Mouse (Mus musculus): ENCODE results near the gene Hhat.

Gene Hhat

DNA sequence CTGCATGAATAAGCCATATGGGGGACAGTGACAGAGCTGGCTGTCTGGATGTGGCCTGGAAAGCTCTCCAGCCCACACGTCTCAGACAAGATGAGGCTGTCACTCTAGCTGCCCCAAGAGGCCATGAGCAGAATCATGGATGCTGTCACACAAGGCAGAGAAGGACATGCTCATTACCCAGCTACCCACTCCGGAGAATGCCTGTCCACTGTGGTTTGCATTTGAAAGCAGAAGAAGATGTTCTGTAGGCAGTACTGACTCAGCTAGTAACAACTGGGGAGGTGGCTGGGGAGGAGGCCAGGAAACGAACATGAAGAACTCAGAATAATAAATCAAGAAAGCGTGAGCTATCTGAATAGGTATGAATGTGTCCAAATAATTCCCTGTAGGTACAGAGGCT, 215.5 kb downstream of the Hhat start:
- in situ Hi-C loops (cut with MboI) = no loop called here

- in situ Hi-C loops (cut with MboI) = no loop called here
Observed at GRCm38 (mm10) chr1:192550561-192550960, 220.5 kb downstream of the Hhat start.

GRCm38 (mm10) chr1:192546843-192547242, 224.2 kb downstream of the Hhat start:
- in situ Hi-C loops (cut with MboI) = no loop called here

GRCm38 (mm10) chr1:192544901-192545300, 226.1 kb downstream of the Hhat start:
- in situ Hi-C loops (cut with MboI) = no loop called here

DNA sequence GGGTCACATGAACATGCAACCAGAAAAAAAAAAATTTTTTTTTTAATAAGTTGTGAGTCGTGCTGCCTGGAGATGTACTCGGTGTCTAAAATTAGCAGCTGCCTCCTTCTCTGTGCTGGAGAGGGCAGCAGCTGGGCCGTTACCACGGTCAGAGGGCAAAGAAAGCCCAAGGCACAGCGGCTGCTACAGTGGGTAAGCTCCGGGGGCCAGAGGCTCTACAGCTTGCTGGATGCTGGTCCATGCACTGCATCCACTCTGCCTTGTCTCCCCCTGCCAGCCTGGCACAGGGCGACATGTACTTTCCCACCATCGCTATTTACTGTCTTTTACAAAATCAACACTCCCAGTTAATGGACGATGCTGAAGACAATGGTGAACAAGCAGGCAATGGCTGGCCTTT, 226.9 kb downstream of the Hhat start:
- in situ Hi-C loops (cut with MboI) = no loop called here

DNA sequence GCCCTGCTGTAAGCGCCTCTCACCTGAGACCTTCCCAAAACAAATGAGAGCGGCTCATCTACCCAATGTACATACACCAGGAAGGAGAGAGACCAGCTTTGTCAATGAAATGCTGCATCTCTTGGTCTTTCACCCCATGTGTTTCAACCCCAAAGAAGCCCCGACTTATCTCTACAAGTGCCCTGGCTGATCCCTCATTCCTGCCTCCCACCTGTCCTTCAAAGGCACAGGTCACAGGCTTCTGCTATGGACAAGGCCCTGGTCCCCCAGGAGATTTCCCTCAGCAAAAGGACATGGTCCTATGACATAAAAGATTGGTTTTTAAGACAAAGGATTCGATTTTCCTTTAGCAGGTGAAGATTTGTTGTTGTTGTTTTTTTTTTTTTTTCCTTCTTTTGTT, 227.3 kb downstream of the Hhat start:
- in situ Hi-C loops (cut with MboI) = no loop called here

DNA sequence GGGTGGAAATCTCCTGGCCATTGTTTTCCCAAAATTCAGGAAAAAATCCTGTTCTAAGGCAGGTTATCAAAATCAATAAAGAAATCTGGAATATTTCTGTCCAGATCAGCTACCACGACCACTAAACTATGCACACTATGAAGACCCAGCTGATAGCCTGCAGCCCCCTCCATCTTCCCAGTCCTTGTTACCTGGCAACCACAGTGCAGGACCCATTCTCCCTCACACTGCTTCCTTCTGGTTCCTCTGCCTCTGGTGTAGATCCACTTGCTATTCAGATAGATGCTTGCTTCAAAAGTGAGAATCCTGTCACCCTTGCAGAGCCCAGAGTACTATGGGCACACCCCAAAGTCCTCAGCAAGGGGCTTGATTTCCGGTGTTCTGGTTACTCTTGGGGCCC, 228.9 kb downstream of the Hhat start:
- in situ Hi-C loops (cut with MboI) = no loop called here

- in situ Hi-C loops (cut with MboI) = no loop called here
Observed at GRCm38 (mm10) chr1:192537169-192537568, 233.9 kb downstream of the Hhat start.

- in situ Hi-C loops (cut with MboI) = no loop called here
Observed at GRCm38 (mm10) chr1:192536440-192536839, 234.6 kb downstream of the Hhat start.

GRCm38 (mm10) chr1:192533016-192533415, 238.0 kb downstream of the Hhat start:
- in situ Hi-C loops (cut with MboI) = no loop called here

DNA sequence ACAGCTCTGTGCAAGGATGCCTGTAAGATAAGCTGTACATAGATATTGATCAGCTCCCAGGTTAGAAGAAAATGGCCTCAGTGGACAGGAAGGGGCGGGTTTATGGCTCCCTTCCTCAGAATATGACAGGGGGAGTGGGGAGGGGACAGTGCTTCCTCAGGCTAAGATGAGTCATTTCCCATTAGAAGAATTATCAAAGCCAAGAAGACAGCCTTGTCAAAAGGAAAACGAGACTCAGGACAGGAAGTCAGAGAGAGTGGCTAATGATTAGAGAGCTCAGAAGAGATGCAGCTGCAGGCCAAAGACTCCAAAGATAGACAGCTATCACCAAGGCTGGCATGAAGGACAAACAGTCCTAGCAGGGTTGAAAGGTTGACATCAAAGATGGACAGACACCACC, 238.8 kb downstream of the Hhat start:
- in situ Hi-C loops (cut with MboI) = no loop called here

DNA sequence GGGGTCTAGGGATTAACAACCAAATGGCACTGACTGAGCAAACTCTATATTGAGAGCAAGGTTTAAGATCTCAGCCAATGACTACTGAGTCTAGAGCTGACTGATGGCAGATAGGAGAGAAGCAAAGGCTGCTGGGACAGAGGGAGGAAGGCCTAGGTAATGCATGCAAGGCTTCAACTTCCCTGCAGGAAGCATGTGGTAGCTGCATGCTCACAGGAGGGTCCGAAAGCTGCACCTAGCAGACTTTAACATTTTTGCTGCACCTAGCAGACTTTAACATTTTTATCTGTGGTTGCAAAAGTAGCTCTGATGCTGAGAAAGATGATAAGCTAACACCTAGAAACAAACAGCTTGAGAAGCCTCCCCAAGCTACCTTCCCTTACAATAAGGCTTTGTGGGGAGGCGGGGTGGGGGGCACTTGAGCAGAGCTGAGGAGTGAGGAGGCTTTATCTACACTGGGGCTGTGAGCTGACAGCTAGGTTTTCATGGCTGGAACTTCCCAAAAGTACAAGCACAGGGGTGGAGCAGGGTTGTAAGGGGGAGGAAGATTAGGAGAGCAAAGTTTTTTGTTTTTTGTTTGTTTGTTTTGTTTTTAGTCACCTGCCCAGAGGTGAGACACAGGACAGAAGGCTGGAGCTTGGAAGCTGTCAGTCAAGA, 239.4 kb downstream of the Hhat start:
- in situ Hi-C loops (cut with MboI) = no loop called here

- in situ Hi-C loops (cut with MboI) = no loop called here
Observed at GRCm38 (mm10) chr1:192525711-192526350, 245.2 kb downstream of the Hhat start.

DNA sequence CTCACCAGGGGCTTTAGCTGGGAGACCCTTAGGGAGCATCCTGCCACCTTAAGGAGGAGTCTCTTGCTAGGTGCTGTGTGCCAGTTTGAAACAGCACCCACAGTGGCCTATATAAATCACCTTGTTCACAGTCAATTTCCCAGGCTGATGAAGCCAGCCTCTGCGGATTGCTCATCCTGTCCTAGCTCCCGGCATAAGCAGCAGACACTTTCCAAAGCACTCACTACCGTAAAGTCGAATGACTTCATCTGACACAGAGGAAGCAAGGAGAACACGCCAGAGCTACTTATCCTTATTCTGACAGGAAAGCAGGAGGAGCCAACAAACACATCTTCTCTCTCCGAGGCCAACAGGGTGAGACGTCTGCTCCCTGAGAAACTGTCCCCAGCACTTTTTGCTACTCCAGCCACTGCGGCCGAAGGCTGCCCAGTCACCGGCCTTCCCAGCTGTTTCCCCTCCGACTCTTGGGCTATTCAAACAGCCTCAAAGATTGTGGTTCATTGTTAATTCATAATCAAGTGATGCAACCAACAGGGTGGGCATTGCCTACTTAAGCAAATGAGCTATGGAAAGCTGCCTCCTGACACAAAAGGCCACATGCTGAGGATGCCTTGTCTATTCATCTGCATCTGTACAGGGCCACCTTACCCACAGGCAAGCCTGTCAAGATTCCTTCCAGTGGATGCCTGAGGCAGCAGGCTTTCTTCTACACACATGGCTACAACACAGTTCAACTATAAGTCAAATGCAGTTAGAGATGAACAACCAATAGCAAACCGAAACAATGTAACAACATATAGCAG, 248.4 kb downstream of the Hhat start:
- in situ Hi-C loops (cut with MboI) = no loop called here

DNA sequence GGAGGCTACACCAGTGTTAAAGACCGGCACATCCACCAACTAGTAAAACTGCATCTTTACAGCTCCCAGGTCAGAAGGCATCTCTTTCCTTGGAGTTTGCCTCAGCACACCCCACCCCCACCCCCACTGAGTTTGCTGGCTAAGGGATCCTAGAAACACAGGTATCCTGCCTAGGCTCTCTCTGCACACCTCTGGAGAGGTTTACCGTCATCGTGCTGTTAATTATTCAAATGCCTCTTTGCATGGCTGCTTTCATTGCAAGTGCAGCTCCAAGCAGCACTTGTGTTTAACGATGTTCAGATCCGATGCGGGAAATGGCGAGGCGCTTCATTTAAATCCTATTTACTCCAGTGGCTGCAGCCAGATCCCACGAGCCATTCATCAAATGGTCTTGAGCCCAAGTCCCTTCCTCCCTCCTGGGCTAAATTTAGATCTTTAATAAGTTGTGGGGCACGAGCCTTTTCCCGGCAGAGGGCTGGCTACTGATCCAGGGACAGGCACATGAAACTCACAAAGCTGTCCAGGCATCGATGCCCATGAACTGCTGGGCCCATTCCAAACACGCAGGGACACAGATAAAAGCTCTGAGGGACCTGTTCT, 250.1 kb downstream of the Hhat start:
- in situ Hi-C loops (cut with MboI) = no loop called here

DNA sequence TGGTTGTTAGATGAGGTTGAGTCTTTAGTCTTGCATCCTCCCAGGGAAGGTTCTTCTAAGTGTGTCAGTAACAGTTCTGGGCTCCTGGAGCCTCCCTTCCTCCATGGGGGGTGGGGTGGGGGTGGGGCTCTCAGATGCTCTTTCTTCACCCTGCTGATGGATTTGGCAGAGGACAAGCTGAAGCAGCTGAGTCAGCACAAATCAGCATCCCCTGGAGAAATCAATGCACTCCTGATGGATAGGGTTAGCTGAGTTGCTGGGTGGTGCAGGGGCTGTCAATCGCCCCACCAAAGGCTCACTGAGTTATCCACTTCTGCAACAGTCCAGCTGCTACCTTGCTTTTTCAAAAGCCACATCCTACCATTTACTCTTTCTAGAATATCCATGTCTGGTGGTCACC, 251.3 kb downstream of the Hhat start:
- in situ Hi-C loops (cut with MboI) = no loop called here

DNA sequence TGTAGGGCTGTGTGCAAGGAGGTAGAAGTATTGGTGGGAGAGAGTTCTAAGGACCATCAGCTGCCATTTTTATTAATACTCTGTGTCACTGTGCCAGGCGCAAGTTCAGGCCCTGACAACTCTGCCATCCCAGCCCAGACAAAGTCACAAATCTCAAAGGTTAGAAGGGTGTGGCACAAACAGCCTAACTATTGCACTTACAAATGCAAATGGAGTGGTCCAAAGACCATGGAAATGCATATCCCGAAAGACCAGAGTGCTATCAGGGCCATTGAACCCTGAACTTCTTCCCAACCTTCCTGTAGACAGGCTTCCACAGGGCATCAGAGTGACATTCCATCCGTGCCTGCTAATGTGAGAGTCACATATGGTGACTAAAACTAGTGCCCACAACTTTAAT, 255.7 kb downstream of the Hhat start:
- in situ Hi-C loops (cut with MboI) = no loop called here

DNA sequence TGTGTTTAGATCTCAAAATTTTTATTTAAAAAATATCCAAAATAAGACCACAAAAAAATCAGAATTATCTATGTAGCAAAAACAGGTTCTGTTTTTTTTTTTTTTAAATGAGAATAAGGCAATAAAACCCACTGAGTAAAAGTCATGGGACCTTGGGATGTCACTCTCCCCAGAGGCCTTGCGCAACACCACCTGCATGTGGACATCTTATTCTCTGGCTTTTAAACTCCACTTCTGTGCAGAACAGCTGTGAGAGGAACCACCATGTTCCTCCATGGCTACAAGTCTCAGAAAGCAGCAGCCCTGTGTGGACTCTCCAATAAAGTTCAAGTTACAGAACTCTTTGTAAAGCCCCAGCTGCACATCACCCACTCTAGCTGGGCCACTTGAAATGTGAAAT, 258.2 kb downstream of the Hhat start:
- in situ Hi-C loops (cut with MboI) = no loop called here

- in situ Hi-C loops (cut with MboI) = no loop called here
Observed at GRCm38 (mm10) chr1:192503651-192504050, 267.4 kb downstream of the Hhat start.

- in situ Hi-C loops (cut with MboI) = no loop called here
Observed at GRCm38 (mm10) chr1:192502835-192503234, 268.2 kb downstream of the Hhat start.

- in situ Hi-C loops (cut with MboI) = no loop called here
Observed at GRCm38 (mm10) chr1:192502016-192502415, 269.0 kb downstream of the Hhat start.

- in situ Hi-C loops (cut with MboI) = no loop called here
Observed at GRCm38 (mm10) chr1:192497505-192497904, 273.5 kb downstream of the Hhat start.

All from mature B cell (primary cell).